Mouse (Mus musculus) central nervous system, embryonic 14 days (tissue): ENCODE results near the gene Olfr646. TPM values are rescaled to one million over a fixed set of nuclear protein-coding genes. Genes with fewer than 3 reads are reported as not detected.

Source experiments
- polyA plus RNA-seq: library from polyadenylated mRNA; depleted of rRNA; stranded (reverse); fragments of >200 nt; gene quantifications from 2 replicates; pipeline ENCODE4 v1.2.3, GENCODE M21; 2012; rRNA removed

Olfr646 gene
- not detected in 2 replicates for polyA plus RNA-seq

GRCm38 (mm10) chr7:104104757-104104972 lies at the start of gene Olfr646:
Olfr646 (plus strand) TSS chr7:104104873.

GRCm38 (mm10) chr7:104061345-104061744 lies 43.3 kb upstream of the Olfr646 start, which contains the start of gene 4930516K23Rik:
4930516K23Rik (minus strand) TSS chr7:104061445.

GRCm38 (mm10) chr7:104071769-104072168 lies 32.9 kb upstream of the Olfr646 start, which contains the start of gene Olfr644:
Olfr644 (minus strand) TSS chr7:104071869.

GRCm38 (mm10) chr7:104085365-104085764 lies 19.3 kb upstream of the Olfr646 start, which contains the start of gene Olfr645:
Olfr645 (minus strand) TSS chr7:104085465.

GRCm38 (mm10) chr7:104129726-104130125 lies 25.1 kb downstream of the Olfr646 start, which contains the start of gene Ubqln5:
Ubqln5 (minus strand) TSS chr7:104129826.

GRCm38 (mm10) chr7:104137305-104137704 lies 32.6 kb downstream of the Olfr646 start, which contains the start of gene Olfr643:
Olfr643 (minus strand) TSS chr7:104137405.

GRCm38 (mm10) chr7:104143179-104143578 lies 38.5 kb downstream of the Olfr646 start, which contains the start of gene Ubqln3:
Ubqln3 (minus strand) TSS chr7:104143279.

GRCm38 (mm10) chr7:104150456-104150855 lies 45.8 kb downstream of the Olfr646 start, which contains the start of gene Ubqlnl:
Ubqlnl (minus strand) TSS chr7:104150556.

Other genes starting within 250 kb of the Olfr646 start
- not detected in 2 replicates for gene Olfr66, start 218.6 kb upstream of the Olfr646 start, polyA plus RNA-seq
- not detected in 2 replicates for gene Olfr64, start 210.4 kb upstream of the Olfr646 start, polyA plus RNA-seq
- not detected in 2 replicates for gene Olfr65, start 201.4 kb upstream of the Olfr646 start, polyA plus RNA-seq
- gene Olfr631, start 176.0 kb upstream of the Olfr646 start, polyA plus RNA-seq: not detected in 2 replicates
- not detected in 2 replicates for gene Olfr632, start 170.5 kb upstream of the Olfr646 start, polyA plus RNA-seq
- gene Olfr633, start 160.4 kb upstream of the Olfr646 start, polyA plus RNA-seq: not detected in 2 replicates
- not detected in 2 replicates for gene Olfr635, start 133.7 kb upstream of the Olfr646 start, polyA plus RNA-seq
- not detected in 2 replicates for gene Olfr638, start 106.1 kb upstream of the Olfr646 start, polyA plus RNA-seq
- not detected in 2 replicates for gene Olfr639, start 87.6 kb upstream of the Olfr646 start, polyA plus RNA-seq
- gene Olfr640, start 79.3 kb upstream of the Olfr646 start, polyA plus RNA-seq: not detected in 2 replicates
- gene Olfr641, start 69.4 kb upstream of the Olfr646 start, polyA plus RNA-seq: not detected in 2 replicates
- not detected in 2 replicates for gene Olfr642, start 52.2 kb upstream of the Olfr646 start, polyA plus RNA-seq
- gene 4930516K23Rik, start 43.4 kb upstream of the Olfr646 start, polyA plus RNA-seq: not detected in 2 replicates
- gene Olfr644, start 33.0 kb upstream of the Olfr646 start, polyA plus RNA-seq: not detected in 2 replicates
- not detected in 2 replicates for gene Olfr645, start 19.4 kb upstream of the Olfr646 start, polyA plus RNA-seq
- not detected in 2 replicates for gene Ubqln5, start 25.0 kb downstream of the Olfr646 start, polyA plus RNA-seq
- gene Olfr643, start 32.5 kb downstream of the Olfr646 start, polyA plus RNA-seq: not detected in 2 replicates
- gene Ubqln3, start 38.4 kb downstream of the Olfr646 start, polyA plus RNA-seq: not detected in 2 replicates
- not detected in 2 replicates for gene Ubqlnl, start 45.7 kb downstream of the Olfr646 start, polyA plus RNA-seq
- gene Olfm5, start 60.0 kb downstream of the Olfr646 start, polyA plus RNA-seq: 0.15 TPM in 1 of 2 replicates, not detected in the other
- gene Olfr648, start 78.5 kb downstream of the Olfr646 start, polyA plus RNA-seq: 0.10 TPM in 2 replicates
- not detected in 2 replicates for gene Olfr649, start 91.1 kb downstream of the Olfr646 start, polyA plus RNA-seq
- 0.45 and 0.96 TPM in 2 replicates for gene Trim6, start 113.9 kb downstream of the Olfr646 start, polyA plus RNA-seq
- 2.0 and 2.7 TPM in 2 replicates for gene Trim34a, start 139.6 kb downstream of the Olfr646 start, polyA plus RNA-seq
- 0.17 and 0.24 TPM in 2 replicates for gene Trim5, start 183.2 kb downstream of the Olfr646 start, polyA plus RNA-seq
- gene Trim12a, start 210.6 kb downstream of the Olfr646 start, polyA plus RNA-seq: 3.3 and 5.3 TPM in 2 replicates
- 0.02 TPM in 1 of 2 replicates, not detected in the other for gene Trim34b, start 224.6 kb downstream of the Olfr646 start, polyA plus RNA-seq
- gene Trim12c, start 248.5 kb downstream of the Olfr646 start, polyA plus RNA-seq: 2.0 and 2.6 TPM in 2 replicates